Mouse (Mus musculus) bone marrow macrophage, adult 2 months (primary cell): ENCODE results near the gene Guca2b.

Source experiments
- CTCF ChIP-seq: IDR thresholded peaks from 2 replicates; pipeline ENCODE4 v1.5.1; 2012; ENCODE audit warnings: low read depth, mild to moderate bottlenecking, low read length, moderate library complexity
- POLR2A ChIP-seq: IDR thresholded peaks from 2 replicates; pipeline ENCODE4 v1.6.1; 2012; ENCODE audit warnings: mild to moderate bottlenecking, low read depth, low read length, borderline replicate concordance

DNA sequence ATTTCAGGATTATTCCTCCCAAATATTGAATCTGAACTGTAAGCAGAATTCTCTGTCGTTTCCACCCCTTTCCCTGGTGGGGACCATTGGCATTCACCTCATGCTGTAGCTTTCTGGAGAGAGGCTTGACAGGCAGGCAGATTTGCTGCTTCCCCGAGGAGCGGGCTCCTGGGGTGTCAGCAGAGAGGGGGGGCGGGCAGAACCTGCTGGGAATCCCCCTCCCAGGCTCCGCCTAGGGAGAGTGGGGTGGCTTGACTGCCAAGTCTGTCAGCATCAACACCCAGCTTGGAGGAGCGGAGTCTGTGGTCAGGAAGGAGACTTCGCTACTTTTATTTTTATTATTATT is 11.4 kb upstream of the Guca2b start:
- TF ChIP-seq POLR2A (no peak), CTCF (no peak)
